Mouse (Mus musculus) mature B cell (primary cell): ENCODE measurements around the gene Nol12.

ENCODE experiments used
- in situ Hi-C: fragments of 300-500 bp; cut with MboI; formaldehyde crosslinking; loops from 2 replicates; pipeline ENCODE4 v1.14.3; 2019

The Nol12 gene

DNA sequence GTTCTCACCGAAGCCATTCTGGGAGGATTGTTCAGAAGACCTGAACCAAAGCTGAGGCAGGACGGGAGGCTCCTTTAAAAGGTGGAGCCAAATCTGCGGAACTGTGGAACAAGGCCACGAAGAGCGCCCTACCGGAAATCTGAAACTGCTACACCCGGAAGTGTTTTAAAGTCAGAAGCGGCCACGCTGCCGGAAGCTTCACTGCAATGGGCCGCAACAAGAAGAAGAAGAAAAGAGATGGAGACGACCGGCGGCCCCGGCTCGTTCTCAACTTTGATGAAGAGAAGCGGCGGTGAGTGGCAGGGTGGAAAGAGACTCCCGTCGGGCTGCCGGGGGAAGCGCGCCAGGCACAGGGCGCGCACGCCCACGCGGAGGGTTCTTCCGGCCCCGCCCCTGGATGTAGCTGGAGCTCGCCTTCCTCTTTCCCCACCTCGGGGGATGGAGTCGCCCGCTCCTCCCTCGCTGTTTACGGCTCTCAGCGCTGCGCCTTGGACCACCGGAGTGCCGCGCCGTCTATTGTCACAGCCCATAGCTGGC, at the start of gene Nol12:
Nol12 (plus strand) TSS at position 150 of the 537 bp plus-strand sequence.
- in situ Hi-C loops = no loop called here

DNA sequence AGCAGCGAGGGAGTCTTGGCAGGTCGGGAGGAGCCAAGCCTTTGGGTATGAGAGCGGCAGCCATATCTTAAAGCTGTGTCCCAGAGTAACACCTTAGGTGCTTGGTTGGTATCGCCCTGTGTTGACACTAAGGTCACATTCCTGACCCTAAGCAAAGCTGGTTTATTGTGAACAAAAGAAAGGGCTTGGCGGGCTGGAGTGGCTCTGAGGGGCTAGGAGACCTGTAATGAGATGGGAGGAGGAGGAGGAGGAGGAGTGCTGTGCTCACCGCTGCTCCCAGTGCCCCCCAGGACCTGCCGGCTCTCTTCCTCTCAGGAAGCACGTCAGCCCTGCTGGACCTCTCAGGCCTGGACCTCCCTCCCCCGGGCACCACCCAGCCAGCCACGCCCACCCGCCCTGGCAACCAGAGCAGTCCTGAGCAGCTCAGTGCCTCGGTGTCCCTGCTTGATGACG, 45.3 kb upstream of the Nol12 start:
- in situ Hi-C loops = no loop called here

DNA sequence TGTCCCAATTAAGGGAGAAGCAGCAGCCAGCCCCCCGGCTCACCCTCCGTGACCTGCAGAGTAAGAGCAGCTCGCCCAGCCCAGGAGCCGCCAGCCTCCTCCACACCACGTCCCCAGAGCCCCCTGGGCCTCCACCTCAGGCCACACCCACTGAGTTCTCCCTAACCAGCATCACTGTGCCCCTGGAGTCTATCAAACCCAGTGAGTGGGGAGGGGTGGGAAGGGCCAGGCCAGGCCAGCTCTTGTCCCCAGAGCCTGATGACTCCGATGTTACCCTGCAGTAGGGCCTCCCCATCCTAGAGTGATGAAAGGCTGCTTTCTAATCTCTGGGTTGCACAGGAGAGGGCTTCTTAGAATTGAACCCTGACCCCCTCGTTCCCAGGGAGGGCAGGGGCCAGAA, 42.3 kb upstream of the Nol12 start:
- in situ Hi-C loops = no loop called here

- in situ Hi-C loops = no loop called here
These were observed 40.0 kb upstream of the Nol12 start for GRCm38 (mm10) chr15:78894726-78895125.

- in situ Hi-C loops = no loop called here
These were observed 39.0 kb upstream of the Nol12 start for GRCm38 (mm10) chr15:78895741-78896140.

GRCm38 (mm10) chr15:78896149-78896548, 38.6 kb upstream of the Nol12 start:
- in situ Hi-C loops = no loop called here

GRCm38 (mm10) chr15:78897488-78897887, 37.2 kb upstream of the Nol12 start:
- in situ Hi-C loops = no loop called here

DNA sequence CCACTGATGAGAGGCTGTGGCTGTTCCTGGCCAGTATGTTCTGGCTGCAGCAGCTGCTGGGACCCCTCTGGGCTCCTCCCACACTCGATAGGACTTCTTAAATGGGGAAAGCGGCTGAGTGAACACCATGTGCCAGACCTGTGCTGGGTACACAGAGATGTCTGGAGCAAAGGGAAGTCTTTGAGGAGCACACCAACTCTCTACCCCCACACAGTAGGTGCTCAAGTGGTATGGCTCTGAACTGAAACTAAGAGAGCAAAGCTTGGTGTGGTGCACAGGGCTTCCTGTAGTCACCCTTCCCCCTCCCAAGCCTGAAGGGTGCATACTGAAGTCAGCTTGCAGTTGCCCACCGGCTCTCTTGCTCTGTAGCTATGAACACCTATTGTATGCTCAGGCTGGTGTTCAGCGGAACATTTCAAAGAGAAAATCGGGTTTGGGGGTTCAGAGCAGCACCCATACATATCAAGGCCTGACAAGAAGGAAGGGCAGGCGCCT, 36.2 kb upstream of the Nol12 start:
- in situ Hi-C loops = no loop called here

DNA sequence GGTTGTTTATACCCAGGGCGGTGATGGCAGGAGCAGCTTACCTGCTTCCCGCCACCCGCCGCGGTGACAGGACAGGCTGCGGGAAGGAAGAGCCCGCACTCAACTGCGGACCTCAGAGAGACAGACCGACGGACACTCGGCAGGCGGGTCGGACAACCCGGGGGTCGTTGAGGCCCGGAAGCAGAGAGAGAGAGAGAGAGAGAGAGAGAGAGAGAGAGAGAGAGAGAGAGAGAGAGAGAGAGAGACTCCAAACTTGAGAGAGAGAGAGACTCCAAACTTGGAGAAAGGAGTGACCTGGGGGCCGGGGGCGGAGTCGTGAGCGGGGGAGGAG, 35.4 kb upstream of the Nol12 start, which contains the start of gene Gm49510:
Gm49510 (plus strand) TSS at position 259 of the 331 bp plus-strand sequence.
- in situ Hi-C loops = no loop called here

DNA sequence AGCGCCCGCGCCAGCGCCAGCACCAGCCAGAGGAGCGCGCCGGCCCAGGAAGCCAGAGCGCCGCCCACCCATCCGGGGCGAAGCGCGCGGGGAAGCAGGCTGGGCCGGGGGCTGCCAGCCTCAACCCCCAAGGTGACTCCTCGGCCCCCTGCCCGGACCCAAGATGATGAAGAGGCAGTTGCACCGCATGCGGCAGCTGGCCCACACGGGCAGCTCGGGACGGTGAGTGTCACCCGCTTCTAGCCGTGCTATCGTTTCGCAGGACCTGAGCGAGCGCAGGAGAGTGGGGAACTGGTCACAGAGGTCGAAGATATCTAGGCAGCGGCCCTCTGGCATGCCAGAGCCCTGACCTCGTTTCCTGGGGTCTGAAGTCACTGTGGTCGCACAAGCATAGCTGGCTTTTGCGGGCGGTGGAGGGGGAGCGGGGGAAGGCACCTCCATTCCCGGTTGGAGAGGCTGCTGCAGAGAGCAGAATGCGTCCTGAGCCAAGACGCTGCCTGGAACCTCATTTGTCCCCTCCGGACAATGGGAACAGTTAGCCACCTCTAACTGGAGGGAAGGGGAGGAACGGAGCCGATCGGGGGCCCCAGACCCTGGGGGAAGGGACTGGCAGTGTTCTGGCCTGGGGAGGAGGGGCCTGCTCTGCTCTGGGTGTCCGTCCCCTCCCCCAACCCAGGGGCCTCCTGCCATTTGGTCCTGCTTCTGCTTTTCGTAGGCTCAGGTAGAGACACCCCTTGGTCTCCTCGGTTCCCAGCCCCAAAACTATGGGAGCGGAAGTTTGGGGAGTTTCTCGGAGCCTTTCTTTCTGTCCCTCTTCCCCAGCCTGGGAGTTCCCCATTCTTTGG, 34.8 kb upstream of the Nol12 start, which contains the start of gene Sh3bp1:
Sh3bp1 (plus strand) TSS at position 29 of the 845 bp plus-strand sequence.
- in situ Hi-C loops = no loop called here

DNA sequence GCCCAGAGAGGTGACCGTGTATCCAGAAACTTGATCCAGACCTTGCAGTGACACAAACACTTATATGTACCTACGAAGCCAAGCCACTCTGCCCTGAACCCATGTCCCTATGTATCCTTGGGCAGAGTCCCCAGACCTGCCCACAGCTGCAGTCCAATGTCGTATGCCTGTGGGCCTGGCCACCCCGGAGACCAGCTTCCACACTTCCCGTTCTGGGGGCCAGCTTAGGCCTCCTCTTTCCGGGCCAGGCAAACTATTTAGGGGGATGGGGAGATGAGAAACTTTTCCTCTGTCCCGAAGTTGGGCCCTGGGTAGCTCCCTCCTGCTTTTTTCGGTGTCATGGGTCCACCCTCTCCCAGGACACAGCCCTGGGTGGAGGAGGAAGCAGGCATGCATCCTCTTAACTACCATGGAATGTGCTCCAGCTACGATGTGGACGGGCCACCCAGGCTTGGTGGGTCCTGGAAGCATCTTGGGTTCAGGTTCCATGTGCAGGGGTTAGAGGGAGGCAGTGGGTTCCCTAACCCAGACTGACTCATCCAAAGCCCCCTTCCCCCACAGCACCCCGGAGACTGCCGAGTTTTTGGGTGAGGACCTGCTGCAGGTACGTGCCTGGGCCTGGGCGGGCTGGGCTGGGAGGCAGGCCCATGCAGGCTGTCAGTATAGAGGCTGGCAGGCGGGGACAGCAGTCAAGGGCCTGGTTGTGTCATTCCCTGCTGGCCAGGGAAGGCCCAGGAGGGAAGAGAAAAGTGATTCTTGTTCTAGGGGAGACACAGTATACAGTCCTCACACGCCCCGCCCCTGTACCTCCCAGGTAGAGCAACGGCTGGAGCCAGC, 33.9 kb upstream of the Nol12 start:
- in situ Hi-C loops = no loop called here

DNA sequence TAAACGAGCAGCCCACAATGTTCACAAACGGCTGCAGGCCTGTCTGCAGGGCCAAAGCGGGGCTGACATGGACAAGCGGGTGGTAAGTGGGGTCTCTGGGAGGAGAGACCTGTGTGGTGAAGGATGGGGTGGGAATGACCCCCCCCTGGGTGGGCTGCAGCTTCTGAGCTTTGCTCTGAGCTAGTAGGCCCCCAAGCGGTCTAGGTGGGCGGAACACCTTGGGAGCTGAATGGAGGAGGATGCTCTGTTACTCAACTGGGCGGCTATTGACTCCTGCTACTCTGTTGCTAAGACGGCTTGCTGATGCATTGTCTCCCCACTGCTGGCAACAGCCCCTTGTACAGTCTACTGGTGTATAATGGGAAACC, 33.3 kb upstream of the Nol12 start:
- in situ Hi-C loops = no loop called here

GRCm38 (mm10) chr15:78903243-78903642, 31.5 kb upstream of the Nol12 start:
- in situ Hi-C loops = no loop called here

DNA sequence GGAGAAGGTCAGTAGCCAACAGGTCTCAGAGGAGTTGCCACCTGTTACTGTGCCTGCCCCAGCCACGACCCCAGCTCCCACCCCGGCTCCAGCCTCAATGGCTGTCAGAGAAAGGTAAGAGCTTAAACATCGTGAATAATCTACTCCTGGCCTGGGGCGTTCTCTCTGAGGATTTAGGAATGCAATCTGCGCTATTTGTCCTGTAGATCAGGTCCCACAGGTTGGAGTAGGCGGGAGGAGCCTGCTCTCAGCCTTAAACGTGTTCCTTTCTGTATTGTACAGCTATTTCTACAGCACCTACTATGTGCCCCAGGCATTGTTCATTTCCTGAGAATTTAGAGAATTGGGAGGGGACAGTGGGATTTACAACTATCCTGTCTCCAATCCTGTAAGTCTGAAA, 26.3 kb upstream of the Nol12 start:
- in situ Hi-C loops = no loop called here

GRCm38 (mm10) chr15:78908982-78909381, 25.8 kb upstream of the Nol12 start:
- in situ Hi-C loops = no loop called here

- in situ Hi-C loops = no loop called here
These were observed 22.7 kb upstream of the Nol12 start for GRCm38 (mm10) chr15:78912040-78912439.

DNA sequence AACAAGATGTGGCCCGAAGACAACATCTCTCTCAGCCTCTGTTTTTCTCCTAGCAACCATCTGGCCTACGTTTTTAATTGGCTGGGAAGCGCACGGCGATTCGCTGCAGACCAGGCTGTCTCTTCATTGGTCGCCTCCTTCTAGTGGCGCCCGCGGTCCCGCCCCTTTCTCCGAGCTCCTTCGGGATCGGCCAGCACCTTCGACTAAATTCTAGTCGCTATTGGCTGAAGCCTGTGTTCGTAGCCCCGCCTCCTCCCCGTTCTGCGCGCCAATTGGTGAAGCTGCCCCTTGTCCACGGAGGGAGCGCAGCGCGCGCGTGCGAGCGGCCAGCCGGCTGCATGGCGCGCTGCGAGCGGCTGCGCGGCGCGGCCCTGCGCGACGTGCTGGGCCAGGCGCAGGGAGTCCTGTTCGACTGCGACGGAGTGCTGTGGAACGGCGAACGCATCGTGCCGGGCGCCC, 21.1 kb upstream of the Nol12 start, which contains the start of gene Pdxp:
Pdxp (plus strand) TSS at position 288 of the 459 bp plus-strand sequence.
- in situ Hi-C loops = no loop called here

DNA sequence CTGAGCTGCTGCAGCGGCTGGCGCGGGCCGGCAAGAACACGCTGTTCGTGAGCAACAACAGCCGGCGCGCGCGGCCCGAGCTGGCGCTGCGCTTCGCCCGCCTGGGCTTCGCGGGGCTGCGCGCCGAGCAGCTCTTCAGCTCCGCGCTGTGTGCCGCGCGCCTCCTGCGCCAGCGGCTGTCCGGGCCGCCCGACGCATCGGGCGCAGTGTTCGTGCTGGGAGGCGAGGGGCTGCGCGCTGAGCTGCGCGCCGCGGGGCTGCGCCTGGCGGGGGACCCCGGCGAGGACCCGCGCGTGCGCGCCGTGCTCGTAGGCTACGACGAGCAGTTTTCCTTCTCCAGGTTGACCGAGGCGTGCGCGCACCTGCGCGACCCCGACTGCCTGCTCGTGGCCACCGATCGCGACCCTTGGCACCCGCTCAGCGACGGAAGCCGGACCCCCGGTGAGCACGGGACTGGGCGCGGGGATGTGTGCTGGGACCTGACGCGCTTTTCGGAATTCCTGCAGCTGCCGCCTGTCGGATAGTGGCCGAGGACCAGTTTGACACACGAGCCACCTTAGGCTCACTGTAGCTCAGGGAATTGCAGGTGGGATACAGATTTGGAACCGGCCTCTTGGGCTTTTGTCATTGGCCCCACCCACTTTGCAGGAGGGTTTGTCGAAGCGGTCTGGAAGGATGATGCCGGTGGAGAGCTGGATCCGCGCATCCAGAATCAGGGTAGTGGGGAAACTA, 20.5 kb upstream of the Nol12 start:
- in situ Hi-C loops = no loop called here

GRCm38 (mm10) chr15:78914823-78915659, 19.7 kb upstream of the Nol12 start:
- in situ Hi-C loops = no loop called here

- in situ Hi-C loops = no loop called here
These were observed 19.1 kb upstream of the Nol12 start for GRCm38 (mm10) chr15:78915660-78916017.
